Mouse (Mus musculus) cerebellum, adult 2 months (tissue): ENCODE measurements around the gene Polr2j.
"Not testable (repeated sequence)": the region's sequence is repeated elsewhere in the genome, so short reads cannot be mapped to it uniquely, and the experiment has no call there.

Source experiments
- CTCF ChIP-seq: fragments of 200-500 bp; IDR thresholded peaks from 2 replicates; pipeline ENCODE4 v1.5.1; 2011; ENCODE audit warnings: low read depth, mild to moderate bottlenecking, control low read depth, low read length, moderate library complexity, borderline replicate concordance; ENCODE audit not compliant: insufficient read depth
- POLR2A ChIP-seq: fragments of 200-500 bp; IDR thresholded peaks from 2 replicates; pipeline ENCODE4 v1.6.1; 2011; ENCODE audit warnings: low read length, control low read depth, borderline replicate concordance; ENCODE audit not compliant: insufficient read depth

DNA sequence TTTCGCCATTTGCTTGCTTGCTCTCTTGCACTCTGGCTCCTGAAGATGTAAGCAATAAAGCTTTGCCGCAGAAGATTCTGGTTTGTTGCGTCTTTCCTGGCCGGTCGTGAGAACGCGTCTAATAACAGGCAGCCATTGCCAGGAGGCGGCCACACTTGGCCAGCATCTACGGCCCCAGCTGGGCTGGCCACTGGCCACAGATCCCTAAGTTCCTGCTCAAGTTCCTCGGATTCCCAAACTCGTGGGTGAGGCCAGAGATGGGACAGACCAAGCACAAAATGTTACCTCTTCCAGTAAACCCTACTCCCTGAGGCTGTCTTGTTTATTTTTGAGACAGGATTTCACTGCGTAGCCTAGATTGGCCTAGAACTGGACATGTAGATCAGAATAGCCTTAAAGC is 43.7 kb downstream of the Polr2j start:
- not testable (repeated sequence) for TF ChIP-seq POLR2A, CTCF
